Mouse (Mus musculus) embryonic facial prominence, embryonic 11.5 days (tissue): ENCODE results near the gene Gtf2e1. TPM values are rescaled to one million over a fixed set of nuclear protein-coding genes. Genes with fewer than 3 reads are reported as not detected.

Source experiments
- ATAC-seq: fragments of 200-750 bp; cut with Nextera tagmentation; replicated peaks from 2 replicates; pipeline ENCODE4 v1.8.0; 2017; ENCODE audit warnings: low read depth; ENCODE audit not compliant: insufficient number of reproducible peaks, low FRiP score, low TSS enrichment
- DNase-seq: peaks from one replicate; pipeline ENCODE4 v3.0.0-alpha.2; 2015; ENCODE audit warnings: low spot score
- H3K27ac ChIP-seq: fragments of 300-500 bp; sonication (generic); replicated peaks from 2 replicates; pipeline ENCODE4 v1.5.1; 2014; ENCODE audit warnings: mild to moderate bottlenecking, low read depth, low read length, control low read depth
- H3K27me3 ChIP-seq: fragments of 300-500 bp; sonication (generic); 2 replicates; pipeline ENCODE4 v1.6.1; 2014; ENCODE audit warnings: mild to moderate bottlenecking, low read length, moderate library complexity, mixed read lengths; ENCODE audit not compliant: control insufficient read depth, insufficient read depth
- H3K36me3 ChIP-seq: fragments of 300-500 bp; sonication (generic); replicated peaks from 2 replicates; pipeline ENCODE4 v1.6.1; 2014; ENCODE audit warnings: low read depth, mild to moderate bottlenecking, low read length, moderate library complexity, mixed read lengths; ENCODE audit not compliant: control insufficient read depth, insufficient read depth
- H3K4me1 ChIP-seq: fragments of 300-500 bp; sonication (generic); 2 replicates; pipeline ENCODE4 v1.6.1; 2014; ENCODE audit warnings: low read length, mixed read lengths; ENCODE audit not compliant: control insufficient read depth, insufficient read depth
- H3K4me2 ChIP-seq: fragments of 300-500 bp; sonication (generic); 2 replicates; pipeline ENCODE4 v1.6.1; 2014; ENCODE audit warnings: low read depth, mild to moderate bottlenecking, control low read depth, low read length, moderate library complexity
- H3K4me3 ChIP-seq: fragments of 300-500 bp; sonication (generic); 2 replicates; pipeline ENCODE4 v1.5.1; 2014; ENCODE audit warnings: low read depth, low read length, control low read depth
- H3K9ac ChIP-seq: fragments of 300-500 bp; sonication (generic); replicated peaks from 2 replicates; pipeline ENCODE4 v1.6.1; 2014; ENCODE audit warnings: mild to moderate bottlenecking, control low read depth, low read length
- H3K9me3 ChIP-seq: fragments of 300-500 bp; sonication (generic); replicated peaks from 2 replicates; pipeline ENCODE4 v1.6.1; 2016; ENCODE audit warnings: mild to moderate bottlenecking, low read length, inconsistent platforms, mixed read lengths; ENCODE audit not compliant: control insufficient read depth
- WGBS: fragments of 180-500 bp; shearing (Covaris S2); extraction: QIAGEN DNeasy Blood & Tissue Kit; methylation state at CpG from one replicate; pipeline ENCODE4 v1.1.7; 2014; 5-methylcytosine and 5-hydroxymethylcytosine counted together
- polyA plus RNA-seq: library from polyadenylated mRNA; unstranded; fragments of >200 nt; fragmentation: Nextera tagmentation; extraction: Ambion mirVana; gene quantifications from 2 replicates; pipeline ENCODE4 v1.2.1, GENCODE M21; 2014

Gtf2e1 gene
- polyA plus RNA-seq, 1 experiment from 2014 or later, result 54.6 TPM

GRCm38 (mm10) chr16:37579994-37580393 is 40.4 kb upstream of the Gtf2e1 start, which contains the start of gene Hgd:
TSS of gene Hgd (plus strand) at chr16:37580153.
- H3K27ac ChIP-seq, result no peak within 1 kb of the TSS
- no peaks in the 10 kb centered on the region for H3K9me3 ChIP-seq
- ATAC-seq, result no peak
- DNase-seq, result no peak
- no peaks in the 10 kb centered on the region for H3K27me3 ChIP-seq
- H3K36me3 ChIP-seq, result no peaks in the 10 kb centered on the region
- no peak within 1 kb of the TSS for H3K9ac ChIP-seq
- 61% methylated on average over 4 of the region's 4 CpGs for WGBS
- H3K4me1 ChIP-seq, result peaks cover 4% of the 10 kb centered on the region
- H3K4me2 ChIP-seq, result no peak within 1 kb of the TSS
- H3K4me3 ChIP-seq, result no peak within 1 kb of the TSS

DNA sequence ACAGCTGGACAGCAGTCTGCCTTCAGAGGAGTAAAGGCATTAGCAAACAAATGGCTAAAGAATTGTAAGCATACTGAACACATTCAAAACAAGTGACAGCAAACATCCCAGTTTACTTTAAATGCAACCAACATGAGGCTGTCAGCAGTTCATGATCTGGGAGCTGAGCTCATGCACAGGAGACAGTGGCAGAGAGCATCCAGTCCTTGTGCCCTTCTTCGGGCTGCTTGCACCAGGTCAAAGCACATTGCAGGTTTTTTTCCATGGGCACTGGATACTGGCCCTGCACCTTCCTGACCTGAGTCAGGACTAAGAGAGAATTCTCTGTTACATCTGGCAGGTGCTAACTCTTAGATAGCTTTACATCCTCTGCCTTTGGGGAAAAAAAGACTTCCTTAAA is 40.0 kb upstream of the Gtf2e1 start:
- no peak overlapping the region for H3K27ac ChIP-seq
- 84% methylated on average over 1 of the region's 1 CpGs for WGBS

DNA sequence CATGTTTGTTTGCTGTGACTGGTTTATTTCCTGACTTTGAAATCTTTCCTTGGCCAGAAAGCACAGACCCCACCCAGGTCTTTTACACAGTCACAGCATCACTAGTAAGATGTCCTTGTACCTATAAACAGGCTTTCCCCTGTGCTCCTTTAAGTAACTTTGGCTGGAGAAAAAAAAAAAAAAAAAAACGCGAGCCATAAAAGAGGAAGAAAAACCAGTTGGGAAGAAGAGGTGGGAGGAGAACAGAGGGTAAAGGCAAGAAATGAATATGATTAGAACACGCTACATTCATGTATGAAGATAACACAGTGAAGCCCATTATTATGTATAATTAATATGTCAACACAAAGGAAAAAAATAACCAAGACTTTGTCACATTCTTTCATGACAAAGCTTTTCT is 35.7 kb upstream of the Gtf2e1 start:
- no peaks in the 10 kb centered on the region for H3K36me3 ChIP-seq

More for the DNA sequence above, 40.0 kb upstream of the Gtf2e1 start:
- Histone ChIP-seq H3K27me3 (no peaks in the 10 kb centered on the region), H3K9me3 (no peaks in the 10 kb centered on the region), H3K4me1 (peaks cover 4% of the 10 kb centered on the region), H3K36me3 (no peaks in the 10 kb centered on the region), H3K4me3 (no peak overlapping the region), H3K9ac (no peak overlapping the region), H3K4me2 (no peak overlapping the region)
- no peak for ATAC-seq
- DNase-seq, result no peak

GRCm38 (mm10) chr16:37573061-37573460 is 33.5 kb upstream of the Gtf2e1 start:
- Histone ChIP-seq H3K27ac (no peak overlapping the region), H3K4me3 (no peak overlapping the region), H3K27me3 (no peaks in the 10 kb centered on the region), H3K9me3 (peaks cover 3% of the 10 kb centered on the region; the same call in 1 of the 2 replicates), H3K4me1 (no peaks in the 10 kb centered on the region), H3K36me3 (no peaks in the 10 kb centered on the region), H3K4me2 (no peak overlapping the region), H3K9ac (no peak overlapping the region)
- 97% methylated on average over 5 of the region's 5 CpGs for WGBS
- ATAC-seq (no peak), DNase-seq (no peak)

More for the DNA sequence above, 35.7 kb upstream of the Gtf2e1 start:
- H3K9ac ChIP-seq, result no peak overlapping the region
- no peak for ATAC-seq
- DNase-seq, result no peak
- no peak overlapping the region for H3K27ac ChIP-seq
- no peaks in the 10 kb centered on the region for H3K4me1 ChIP-seq
- peaks cover 3% of the 10 kb centered on the region; the same call in 1 of the 2 replicates for H3K9me3 ChIP-seq
- 82% methylated on average over 3 of the region's 3 CpGs for WGBS
- H3K27me3 ChIP-seq, result no peaks in the 10 kb centered on the region
- no peak overlapping the region for H3K4me2 ChIP-seq
- H3K4me3 ChIP-seq, result no peak overlapping the region

DNA sequence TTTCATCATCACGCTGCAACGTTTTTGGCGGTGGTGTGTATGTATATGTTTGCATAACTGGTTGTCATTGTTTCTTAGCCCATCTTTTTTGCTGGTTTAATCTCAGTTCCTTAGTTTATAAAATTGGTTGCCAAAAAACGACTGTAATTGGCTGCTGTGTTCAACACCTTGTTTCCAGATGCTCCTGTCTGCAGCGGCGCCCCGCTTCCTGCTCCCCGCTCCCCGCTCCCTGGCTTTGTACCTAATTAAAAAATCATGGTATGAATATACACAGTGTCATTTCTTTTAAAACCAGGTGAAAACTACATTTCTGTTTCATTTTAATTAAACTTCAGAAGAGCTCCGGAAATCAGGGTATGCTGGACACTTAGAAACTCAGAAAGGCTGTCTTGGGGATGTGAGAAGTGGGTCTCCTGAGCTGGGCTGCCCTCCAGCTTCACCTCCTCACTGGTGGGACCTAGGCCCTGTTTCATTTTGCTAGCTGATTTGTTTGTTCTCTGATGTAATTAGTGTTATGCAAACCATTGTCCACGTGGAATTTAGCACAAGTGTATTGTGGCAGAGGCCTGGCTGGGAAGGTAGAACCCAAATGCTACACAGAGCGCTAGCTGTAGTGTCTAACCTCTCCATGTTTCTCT is 32.6 kb upstream of the Gtf2e1 start:
- no peaks in the 10 kb centered on the region for H3K4me1 ChIP-seq
- H3K27ac ChIP-seq, result no peak overlapping the region
- 0 out of 2 replicates have a peak, but pooled peaks have one; percentile 48 for ATAC-seq
- WGBS, result 77% methylated on average over 12 of the region's 12 CpGs
- DNase-seq, result no peak
- no peak overlapping the region for H3K4me2 ChIP-seq
- H3K4me3 ChIP-seq, result no peak overlapping the region
- no peaks in the 10 kb centered on the region for H3K36me3 ChIP-seq
- H3K9me3 ChIP-seq, result peaks cover 3% of the 10 kb centered on the region; the same call in 1 of the 2 replicates
- no peak overlapping the region for H3K9ac ChIP-seq
- no peaks in the 10 kb centered on the region for H3K27me3 ChIP-seq

GRCm38 (mm10) chr16:37571554-37571953 is 32.0 kb upstream of the Gtf2e1 start:
- no peak overlapping the region for H3K4me3 ChIP-seq
- no peak for ATAC-seq
- H3K27ac ChIP-seq, result no peak overlapping the region
- H3K4me1 ChIP-seq, result no peaks in the 10 kb centered on the region
- WGBS, result 65% methylated on average over 3 of the region's 3 CpGs
- DNase-seq, result no peak
- peaks cover 3% of the 10 kb centered on the region; the same call in 1 of the 2 replicates for H3K9me3 ChIP-seq
- H3K4me2 ChIP-seq, result no peak overlapping the region
- H3K9ac ChIP-seq, result no peak overlapping the region
- no peaks in the 10 kb centered on the region for H3K27me3 ChIP-seq
- no peaks in the 10 kb centered on the region for H3K36me3 ChIP-seq

DNA sequence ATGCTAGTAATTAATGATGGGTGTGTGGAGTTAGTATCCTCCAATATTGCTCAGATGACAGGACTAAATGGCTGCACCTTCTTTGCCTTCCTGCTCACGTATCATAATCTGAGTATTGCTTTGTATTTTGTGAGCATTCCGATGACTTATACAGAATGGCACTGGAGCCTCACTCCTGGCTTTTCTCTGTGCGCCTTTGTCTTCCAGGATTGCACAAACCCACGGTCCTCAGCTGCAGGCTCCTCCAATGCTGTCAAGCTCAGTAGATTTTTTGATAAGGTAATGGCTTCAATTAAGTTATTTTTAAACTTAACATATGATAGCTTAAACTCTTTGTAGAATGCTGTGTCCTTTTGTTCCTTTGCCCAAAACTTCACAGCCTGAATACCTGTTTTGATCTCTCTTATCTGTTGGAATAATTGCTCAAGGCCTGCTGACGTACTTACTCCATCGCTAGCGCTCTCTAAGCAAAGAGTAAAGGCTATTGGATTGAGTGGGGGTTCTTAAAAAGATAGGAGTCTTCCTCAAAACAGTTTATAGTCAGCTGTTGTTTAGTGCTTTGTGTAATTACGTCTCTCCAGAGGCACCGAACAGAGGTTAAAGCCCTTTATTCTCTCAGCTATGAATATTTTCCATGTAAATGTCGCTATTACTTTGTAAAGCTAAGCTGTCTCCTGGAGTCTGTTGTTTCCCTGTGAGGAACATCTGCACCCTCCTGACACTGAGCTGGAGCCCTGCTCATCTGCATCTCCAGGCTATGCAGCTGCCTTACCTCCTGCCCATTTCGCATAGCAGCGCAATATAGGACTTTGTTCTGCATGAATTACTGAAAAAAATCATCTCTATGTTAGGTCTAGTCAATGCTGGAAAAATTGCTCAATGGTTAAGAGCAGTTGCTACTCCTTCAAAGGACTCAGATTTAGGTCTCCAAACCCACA is 27.8 kb upstream of the Gtf2e1 start:
- no peak overlapping the region for H3K4me2 ChIP-seq
- H3K9ac ChIP-seq, result no peak overlapping the region
- no peaks in the 10 kb centered on the region for H3K4me1 ChIP-seq
- H3K36me3 ChIP-seq, result no peaks in the 10 kb centered on the region
- DNase-seq (no peak), ATAC-seq (no peak)
- H3K27ac ChIP-seq, result no peak overlapping the region
- H3K27me3 ChIP-seq, result no peaks in the 10 kb centered on the region
- no peaks in the 10 kb centered on the region for H3K9me3 ChIP-seq
- WGBS, result 88% methylated on average over 12 of the region's 12 CpGs
- H3K4me3 ChIP-seq, result no peak overlapping the region

DNA sequence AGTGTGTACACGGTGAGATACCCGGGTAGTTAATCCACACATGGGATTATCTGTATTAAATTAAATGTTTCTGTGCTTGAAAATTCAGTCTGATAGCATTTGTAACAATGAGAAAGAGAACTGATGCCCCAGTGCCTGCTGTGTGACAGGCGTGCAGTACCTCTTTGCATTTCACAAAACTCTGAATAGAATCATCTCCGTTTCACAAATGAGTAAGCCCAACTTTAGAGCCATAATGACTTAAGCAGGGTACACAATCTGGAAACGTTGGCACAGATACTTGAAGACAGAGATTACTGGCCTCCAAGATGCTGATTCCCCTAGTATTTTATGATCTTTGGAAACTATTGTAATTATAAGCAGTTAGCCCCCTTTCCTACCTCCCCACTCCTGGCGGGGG is 26.5 kb upstream of the Gtf2e1 start:
- DNase-seq (no peak), ATAC-seq (no peak)
- Histone ChIP-seq H3K9me3 (no peaks in the 10 kb centered on the region), H3K4me3 (no peak overlapping the region), H3K36me3 (no peaks in the 10 kb centered on the region), H3K27ac (no peak overlapping the region), H3K4me1 (no peaks in the 10 kb centered on the region), H3K9ac (no peak overlapping the region), H3K4me2 (no peak overlapping the region), H3K27me3 (no peaks in the 10 kb centered on the region)
- WGBS, result 85% methylated on average over 6 of the region's 6 CpGs
